Mouse (Mus musculus) embryonic facial prominence, embryonic 15.5 days (tissue): Measurements from ENCODE around the gene Ap1s3. TPM values are rescaled to one million over a fixed set of nuclear protein-coding genes. Genes with fewer than 3 reads are reported as not detected.
A peak's percentile ranks its signal among the peaks of the same experiment; 100 is the strongest.

Experiments used
- ATAC-seq: fragments of 200-750 bp; cut with Nextera tagmentation; 2 replicates; pipeline ENCODE4 v1.8.0; 2017; ENCODE audit warnings: low read depth, moderate TSS enrichment; ENCODE audit not compliant: insufficient number of reproducible peaks, low FRiP score, low TSS enrichment
- H3K27ac ChIP-seq: fragments of 300-500 bp; sonication (generic); replicated peaks from 2 replicates; pipeline ENCODE4 v1.5.1; 2015; ENCODE audit warnings: mild to moderate bottlenecking, inconsistent platforms
- H3K27me3 ChIP-seq: fragments of 300-500 bp; sonication (generic); 2 replicates; pipeline ENCODE4 v1.6.1; 2015; ENCODE audit warnings: inconsistent platforms
- H3K36me3 ChIP-seq: fragments of 300-500 bp; sonication (generic); 2 replicates; pipeline ENCODE4 v1.6.1; 2015; ENCODE audit warnings: mild to moderate bottlenecking, inconsistent platforms
- H3K4me1 ChIP-seq: fragments of 300-500 bp; sonication (generic); 2 replicates; pipeline ENCODE4 v1.6.1; 2015; ENCODE audit warnings: inconsistent platforms
- H3K4me2 ChIP-seq: fragments of 300-500 bp; sonication (generic); replicated peaks from 2 replicates; pipeline ENCODE4 v1.6.1; 2015; ENCODE audit warnings: mild to moderate bottlenecking, inconsistent platforms
- H3K4me3 ChIP-seq: fragments of 300-500 bp; sonication (generic); replicated peaks from 2 replicates; pipeline ENCODE4 v1.5.1; 2015; ENCODE audit warnings: mild to moderate bottlenecking, inconsistent platforms
- H3K9ac ChIP-seq: fragments of 300-500 bp; sonication (generic); 2 replicates; pipeline ENCODE4 v1.6.1; 2015; ENCODE audit warnings: inconsistent platforms
- H3K9me3 ChIP-seq: fragments of 300-500 bp; sonication (generic); replicated peaks from 2 replicates; pipeline ENCODE4 v1.6.1; 2016; ENCODE audit warnings: inconsistent platforms
- WGBS: fragments of 180-500 bp; shearing (Covaris S2); methylation state at CpG from one replicate; pipeline ENCODE4 v1.1.7; 2015; 5-methylcytosine and 5-hydroxymethylcytosine counted together
- polyA plus RNA-seq: library from polyadenylated mRNA; unstranded; fragments of >200 nt; fragmentation: Nextera tagmentation; extraction: Ambion mirVana; gene quantifications from 2 replicates; pipeline ENCODE4 v1.2.1, GENCODE M21; 2015

Gene Ap1s3
- polyA plus RNA-seq, result 0.39 and 0.47 TPM in 2 replicates

- H3K36me3 ChIP-seq, result no peaks in the 10 kb centered on the region
- H3K4me3 ChIP-seq, result peak within 1 kb of the TSS; percentile 63
- WGBS, result under 1% methylated on average over 51 of the region's 51 CpGs
- H3K27me3 ChIP-seq, result peaks cover 16% of the 10 kb centered on the region
- peaks cover 18% of the 10 kb centered on the region; the same call in 1 of the 2 replicates for H3K4me1 ChIP-seq
- H3K27ac ChIP-seq, result peak within 1 kb of the TSS; percentile 35
- peak; percentile 87 for ATAC-seq
- peak within 1 kb of the TSS; percentile 78 for H3K4me2 ChIP-seq
- H3K9ac ChIP-seq, result peak within 1 kb of the TSS; percentile 6
- no peaks in the 10 kb centered on the region for H3K9me3 ChIP-seq
Measured at GRCm38 (mm10) chr1:79671543-79672337, at the start of gene Ap1s3. Gene Ap1s3, minus strand, starts transcription at chr1:79671972.

- Histone ChIP-seq H3K9me3 (no peaks in the 10 kb centered on the region), H3K4me2 (no peak overlapping the region), H3K27ac (no peak overlapping the region), H3K36me3 (peaks cover 9% of the 10 kb centered on the region; the same call in 1 of the 2 replicates), H3K27me3 (no peaks in the 10 kb centered on the region), H3K9ac (no peak overlapping the region), H3K4me3 (no peak overlapping the region), H3K4me1 (0 out of 2 replicates have a peak, but pooled peaks cover 6% of the 10 kb centered on the region)
- 80% methylated on average over 13 of the region's 13 CpGs for WGBS
- no peak for ATAC-seq
Measured at GRCm38 (mm10) chr1:79714152-79714923, 42.6 kb upstream of the Ap1s3 start.

- 0 out of 2 replicates have a peak, but pooled peaks cover 6% of the 10 kb centered on the region for H3K4me1 ChIP-seq
- 87% methylated on average over 5 of the region's 5 CpGs for WGBS
- no peaks in the 10 kb centered on the region for H3K9me3 ChIP-seq
- no peak overlapping the region for H3K9ac ChIP-seq
- ATAC-seq, result no peak
- no peak overlapping the region for H3K4me3 ChIP-seq
- H3K36me3 ChIP-seq, result peaks cover 9% of the 10 kb centered on the region; the same call in 1 of the 2 replicates
- H3K27ac ChIP-seq, result no peak overlapping the region
- H3K4me2 ChIP-seq, result no peak overlapping the region
- no peaks in the 10 kb centered on the region for H3K27me3 ChIP-seq
Measured at GRCm38 (mm10) chr1:79713081-79713480, 41.3 kb upstream of the Ap1s3 start.

DNA sequence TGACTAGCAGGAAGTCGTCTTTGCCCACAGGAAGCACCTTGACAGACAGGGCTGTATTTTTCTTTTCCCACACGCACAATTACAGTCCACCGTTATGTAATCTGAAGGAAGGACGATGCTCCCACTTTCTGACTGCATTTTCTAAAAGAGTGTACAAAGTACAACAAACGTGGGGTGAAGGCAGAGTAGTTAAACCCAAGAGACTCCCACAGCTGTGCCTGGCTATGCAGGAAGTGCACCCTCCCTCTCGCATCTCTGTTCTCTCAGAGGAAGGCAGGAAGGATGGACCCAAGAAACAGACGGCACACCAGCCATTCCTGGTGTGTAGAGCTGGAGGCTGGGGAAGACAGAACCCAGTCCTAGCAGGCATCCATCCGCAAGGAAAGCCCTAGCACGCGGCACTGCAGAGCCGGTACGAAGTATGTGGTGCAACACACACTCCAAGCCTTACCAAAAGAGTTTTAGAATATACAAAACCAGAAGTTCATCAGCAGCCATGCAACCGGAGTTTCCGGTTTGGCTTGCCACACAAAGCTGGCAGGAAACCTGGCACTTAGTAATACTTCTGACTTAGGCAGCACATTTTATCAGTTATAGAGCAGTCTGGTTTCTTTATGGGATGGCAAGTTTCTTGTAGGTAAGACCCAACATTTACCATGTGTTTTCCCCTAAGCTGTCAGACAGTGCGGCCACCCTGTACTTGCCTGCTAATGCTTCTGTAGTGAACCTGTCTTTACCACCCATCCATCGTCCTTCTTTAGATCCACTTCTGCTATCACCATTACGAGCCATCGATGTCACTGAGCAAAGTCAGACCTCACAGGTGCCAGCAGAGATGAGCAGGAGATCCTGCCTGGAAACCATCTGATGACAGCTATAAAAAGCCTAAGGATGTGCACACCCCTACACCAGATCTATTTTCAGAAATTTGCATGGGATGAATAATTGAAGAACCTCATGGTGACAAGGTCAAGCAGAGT lies 39.7 kb upstream of the Ap1s3 start:
- Histone ChIP-seq H3K9me3 (no peaks in the 10 kb centered on the region), H3K27ac (peak overlapping the region; percentile 12), H3K27me3 (no peaks in the 10 kb centered on the region), H3K4me3 (no peak overlapping the region), H3K36me3 (peaks cover 21% of the 10 kb centered on the region), H3K4me2 (no peak overlapping the region), H3K9ac (no peak overlapping the region), H3K4me1 (0 out of 2 replicates have a peak, but pooled peaks cover 6% of the 10 kb centered on the region)
- no peak for ATAC-seq
- 66% methylated on average over 18 of the region's 18 CpGs for WGBS

DNA sequence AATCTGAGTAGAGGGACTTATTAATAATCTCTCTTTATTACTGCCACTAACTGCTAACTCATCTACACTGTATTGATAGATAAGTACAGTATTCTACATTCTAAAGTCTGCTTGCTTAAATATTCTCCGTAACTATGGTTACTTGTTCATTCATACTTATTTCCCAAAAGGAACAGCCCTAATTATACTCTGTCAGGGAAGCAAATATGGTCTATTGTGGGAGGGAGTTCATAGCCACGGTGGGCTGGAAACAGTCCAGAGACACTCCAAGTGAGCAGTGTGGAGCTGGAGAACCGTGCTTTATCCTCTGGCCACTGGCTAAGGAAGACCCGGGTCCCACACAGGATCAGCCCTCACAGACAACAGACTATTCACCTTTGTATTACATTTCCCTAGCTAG lies 38.9 kb upstream of the Ap1s3 start:
- Histone ChIP-seq H3K36me3 (peaks cover 25% of the 10 kb centered on the region), H3K9me3 (no peaks in the 10 kb centered on the region), H3K27me3 (no peaks in the 10 kb centered on the region), H3K4me2 (no peak overlapping the region), H3K4me3 (no peak overlapping the region), H3K4me1 (0 out of 2 replicates have a peak, but pooled peaks cover 6% of the 10 kb centered on the region), H3K27ac (peak overlapping the region; percentile 12; the same call in 1 of the 2 replicates), H3K9ac (no peak overlapping the region)
- WGBS, result 48% methylated on average over 4 of the region's 4 CpGs
- ATAC-seq, result no peak

DNA sequence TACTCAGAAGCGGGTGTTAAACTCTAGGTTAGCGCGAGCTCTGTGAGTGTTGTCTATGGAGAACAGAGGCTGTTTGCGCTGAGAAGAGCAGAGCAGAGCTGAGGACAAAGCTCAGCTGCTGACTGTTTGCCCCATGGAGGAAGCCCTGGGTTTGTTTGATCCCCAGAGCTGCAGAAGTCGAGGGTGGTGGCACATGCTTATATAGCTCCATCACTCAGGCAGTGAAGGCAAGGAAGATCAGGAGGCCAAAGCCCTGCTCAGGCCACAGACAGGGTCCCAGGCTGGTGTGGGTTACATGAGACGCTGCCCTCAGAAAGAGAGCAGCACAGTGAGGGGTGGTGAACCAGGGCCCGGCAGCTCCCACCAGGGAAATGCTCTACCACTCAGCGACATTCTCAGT lies 38.4 kb upstream of the Ap1s3 start:
- Histone ChIP-seq H3K36me3 (peaks cover 25% of the 10 kb centered on the region), H3K9me3 (no peaks in the 10 kb centered on the region), H3K27me3 (no peaks in the 10 kb centered on the region), H3K4me2 (no peak overlapping the region), H3K27ac (no peak overlapping the region; the same call in 1 of the 2 replicates), H3K4me1 (0 out of 2 replicates have a peak, but pooled peaks cover 6% of the 10 kb centered on the region), H3K9ac (no peak overlapping the region), H3K4me3 (no peak overlapping the region)
- no peak for ATAC-seq
- WGBS, result 78% methylated on average over 8 of the region's 8 CpGs

DNA sequence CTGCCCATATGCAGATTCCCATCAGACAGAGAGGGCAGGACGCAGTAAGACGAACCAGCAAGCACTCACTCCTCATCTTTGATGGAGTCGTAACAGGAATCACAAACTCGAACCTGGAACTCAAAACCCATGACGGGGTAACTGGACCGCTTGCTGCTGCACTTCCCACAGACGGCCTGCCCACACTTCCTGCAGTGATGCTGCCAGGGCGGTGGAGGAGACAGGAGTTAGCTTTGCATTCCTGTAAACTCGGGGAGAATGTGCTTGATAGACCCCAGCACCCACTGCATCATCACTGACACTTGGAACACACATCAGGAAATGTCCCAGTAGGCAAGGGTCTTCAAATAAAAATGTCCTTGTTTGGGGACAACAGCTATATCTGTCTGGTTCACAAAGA lies 35.6 kb upstream of the Ap1s3 start:
- no peak overlapping the region for H3K9ac ChIP-seq
- no peak for ATAC-seq
- no peak overlapping the region for H3K27ac ChIP-seq
- H3K36me3 ChIP-seq, result peaks cover 19% of the 10 kb centered on the region
- no peak overlapping the region for H3K4me3 ChIP-seq
- H3K4me1 ChIP-seq, result 0 out of 2 replicates have a peak, but pooled peaks cover 6% of the 10 kb centered on the region
- no peaks in the 10 kb centered on the region for H3K9me3 ChIP-seq
- 85% methylated on average over 9 of the region's 9 CpGs for WGBS
- H3K27me3 ChIP-seq, result no peaks in the 10 kb centered on the region
- H3K4me2 ChIP-seq, result no peak overlapping the region

DNA sequence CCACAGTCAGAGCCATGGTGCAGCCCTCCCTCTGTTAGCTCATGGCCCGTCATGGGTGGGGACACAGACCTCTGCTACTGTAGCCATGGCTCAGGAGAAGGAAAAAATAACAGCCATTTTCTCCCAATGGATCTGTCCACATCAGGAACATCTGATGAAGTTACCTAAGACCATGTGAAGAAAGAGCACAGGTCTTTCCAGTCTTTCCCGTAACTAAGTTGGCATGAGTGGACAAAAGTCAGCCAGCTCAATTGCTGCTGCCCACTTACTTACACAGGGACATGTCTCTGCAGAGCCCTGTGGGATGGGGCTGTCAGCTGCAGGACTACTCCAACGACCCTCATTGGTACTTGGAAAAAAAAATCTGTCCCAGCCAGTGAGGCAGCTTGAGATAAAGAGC lies 34.9 kb upstream of the Ap1s3 start:
- no peak overlapping the region for H3K9ac ChIP-seq
- no peak overlapping the region for H3K4me3 ChIP-seq
- 0 out of 2 replicates have a peak, but pooled peaks cover 6% of the 10 kb centered on the region for H3K4me1 ChIP-seq
- H3K27ac ChIP-seq, result no peak overlapping the region
- H3K4me2 ChIP-seq, result no peak overlapping the region
- peaks cover 19% of the 10 kb centered on the region for H3K36me3 ChIP-seq
- ATAC-seq, result no peak
- WGBS, result 75% methylated on average over 3 of the region's 3 CpGs
- H3K9me3 ChIP-seq, result no peaks in the 10 kb centered on the region
- no peaks in the 10 kb centered on the region for H3K27me3 ChIP-seq

- H3K9me3 ChIP-seq, result no peaks in the 10 kb centered on the region
- H3K4me3 ChIP-seq, result no peak overlapping the region
- H3K4me2 ChIP-seq, result no peak overlapping the region
- H3K4me1 ChIP-seq, result no peaks in the 10 kb centered on the region
- 86% methylated on average over 2 of the region's 2 CpGs for WGBS
- no peaks in the 10 kb centered on the region for H3K27me3 ChIP-seq
- no peak overlapping the region for H3K9ac ChIP-seq
- ATAC-seq, result no peak
- H3K27ac ChIP-seq, result no peak overlapping the region
- peaks cover 19% of the 10 kb centered on the region for H3K36me3 ChIP-seq
Measured at GRCm38 (mm10) chr1:79704672-79705071, 32.9 kb upstream of the Ap1s3 start.

GRCm38 (mm10) chr1:79703520-79703919 lies 31.7 kb upstream of the Ap1s3 start:
- no peaks in the 10 kb centered on the region for H3K27me3 ChIP-seq
- no peak overlapping the region for H3K4me2 ChIP-seq
- WGBS, result 64% methylated on average over 8 of the region's 8 CpGs
- H3K4me3 ChIP-seq, result no peak overlapping the region
- no peak overlapping the region for H3K9ac ChIP-seq
- no peaks in the 10 kb centered on the region for H3K4me1 ChIP-seq
- no peaks in the 10 kb centered on the region for H3K9me3 ChIP-seq
- H3K27ac ChIP-seq, result no peak overlapping the region
- H3K36me3 ChIP-seq, result peaks cover 19% of the 10 kb centered on the region
- ATAC-seq, result no peak
